Mouse (Mus musculus): ENCODE results near the gene Nkd1.

DNA sequence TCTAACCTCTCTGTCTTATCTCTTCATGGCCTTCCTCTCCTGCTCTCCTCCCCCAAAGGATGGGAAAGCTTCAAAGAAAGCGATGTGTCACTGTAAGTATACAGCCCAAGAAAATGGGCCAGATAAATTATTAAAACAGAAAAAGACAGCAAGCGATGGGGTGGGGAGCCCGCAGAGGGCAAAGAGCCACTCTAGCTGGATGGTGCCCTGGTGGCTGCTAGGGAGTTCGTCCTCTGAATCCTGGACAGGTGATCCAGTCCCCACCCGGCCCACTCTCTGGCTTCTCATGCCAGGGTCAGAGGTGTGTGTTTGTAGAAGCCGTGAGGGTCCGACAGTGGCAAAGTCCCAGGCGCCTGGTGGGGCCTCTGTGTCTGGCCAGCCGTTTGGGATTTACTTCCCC is 3.1 kb upstream of the Nkd1 start:
- no peak for TF ChIP-seq CTCF (IDR thresholded peaks at IDR 0.05; ENCODE audit: borderline replicate concordance, insufficient read depth, low read depth, low read length)
- no peak for TF ChIP-seq POLR2A (IDR thresholded peaks at IDR 0.05; ENCODE audit: borderline replicate concordance, insufficient read depth, low read length)
